Mouse (Mus musculus): ENCODE results near the gene Upk3bl.

DNA sequence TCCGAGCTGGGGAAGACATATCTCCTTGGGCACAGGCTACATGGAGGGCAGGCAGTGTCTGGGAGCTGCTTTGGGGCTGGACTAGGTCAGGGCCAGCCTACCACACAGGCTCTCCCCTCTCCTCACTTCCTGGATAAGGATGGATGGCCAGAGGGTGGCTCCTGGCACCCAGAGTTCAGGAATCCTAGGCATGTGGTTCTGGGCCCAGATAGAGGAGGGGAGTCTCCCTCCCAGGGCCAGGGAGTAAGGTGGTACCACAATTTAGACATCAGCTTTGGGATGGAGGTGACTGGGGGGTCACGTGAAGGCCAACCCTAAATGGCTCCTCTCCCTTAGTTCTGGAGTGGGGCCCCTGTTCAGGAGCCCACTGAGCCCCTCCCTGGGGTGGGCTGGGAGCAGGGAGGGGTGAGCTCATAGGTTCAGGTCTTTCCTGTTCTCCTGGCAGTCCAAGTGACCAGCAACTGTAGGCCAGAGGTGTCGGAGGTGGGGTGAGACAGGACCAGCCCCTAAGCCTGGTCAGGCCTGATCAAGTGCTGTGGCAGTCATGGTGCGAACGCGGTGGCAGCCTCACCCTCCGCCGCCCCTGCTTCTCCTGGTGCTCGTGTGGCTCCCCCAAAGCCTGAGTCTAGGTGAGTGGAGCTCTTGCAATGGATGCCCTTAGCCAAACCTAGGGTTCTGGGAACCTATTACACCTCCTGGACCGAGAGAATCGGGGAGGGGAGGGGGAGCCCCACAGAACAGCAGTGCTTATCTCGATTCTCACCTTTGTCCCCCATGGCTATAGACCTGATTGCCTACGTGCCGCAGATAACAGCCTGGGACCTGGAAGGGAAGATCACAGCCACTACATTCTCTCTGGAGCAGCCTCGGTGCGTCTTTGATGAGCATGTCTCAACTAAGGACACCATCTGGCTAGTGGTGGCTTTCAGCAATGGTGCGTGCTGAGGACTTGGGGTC is 15.8 kb upstream of the Upk3bl start, which contains the start of gene Upk3b:
- TF ChIP-seq ZC3H11A (IDR thresholded peaks at IDR 0.05; ENCODE audit: borderline replicate concordance, low read depth, low read length) (no peak), HCFC1 (IDR thresholded peaks at IDR 0.05; ENCODE audit: borderline replicate concordance, insufficient read depth, low read length) (no peak)
